Mouse (Mus musculus) lung, embryonic 15.5 days (tissue): ENCODE measurements at regions not wholly inside any gene's neighbourhood (a gene's known extent, or its start where the extent isn't known, plus 50 kb on each side); places are given as distances from the start of the nearest gene placed in this dataset.

Experiments used
- ATAC-seq: fragments of 200-750 bp; cut with Nextera tagmentation; 2 replicates; pipeline ENCODE4 v1.8.0; 2017; ENCODE audit warnings: moderate number of reproducible peaks, borderline replicate concordance; ENCODE audit not compliant: low FRiP score, low TSS enrichment; ENCODE audit errors: extremely low read depth
- H3K27ac ChIP-seq: fragments of 300-500 bp; sonication (generic); 2 replicates; pipeline ENCODE4 v1.5.1; 2015; ENCODE audit warnings: moderate library complexity, mild to moderate bottlenecking, inconsistent platforms
- H3K27me3 ChIP-seq: fragments of 300-500 bp; sonication (generic); 2 replicates; pipeline ENCODE4 v1.6.1; 2015; ENCODE audit warnings: inconsistent platforms
- H3K36me3 ChIP-seq: fragments of 300-500 bp; sonication (generic); 2 replicates; pipeline ENCODE4 v1.6.1; 2015; ENCODE audit warnings: inconsistent platforms
- H3K4me1 ChIP-seq: fragments of 300-500 bp; sonication (generic); 2 replicates; pipeline ENCODE4 v1.6.1; 2015; ENCODE audit warnings: inconsistent platforms
- H3K4me2 ChIP-seq: fragments of 300-500 bp; sonication (generic); 2 replicates; pipeline ENCODE4 v1.6.1; 2015; ENCODE audit warnings: inconsistent platforms, mild to moderate bottlenecking, moderate library complexity
- H3K4me3 ChIP-seq: fragments of 300-500 bp; sonication (generic); 2 replicates; pipeline ENCODE4 v1.5.1; 2015; ENCODE audit warnings: mild to moderate bottlenecking, inconsistent platforms
- H3K9ac ChIP-seq: fragments of 300-500 bp; sonication (generic); 2 replicates; pipeline ENCODE4 v1.6.1; 2015; ENCODE audit warnings: inconsistent platforms
- H3K9me3 ChIP-seq: fragments of 300-500 bp; sonication (generic); 2 replicates; pipeline ENCODE4 v1.6.1; 2016; ENCODE audit warnings: inconsistent platforms
- WGBS: fragments of 180-500 bp; shearing (Covaris S2); methylation state at CpG from one replicate; pipeline ENCODE4 v1.1.7; 2015; 5-methylcytosine and 5-hydroxymethylcytosine counted together

GRCm38 (mm10) chr6:147794351-147794750 is 252.7 kb upstream of the Far2 start:
- Histone ChIP-seq H3K9ac (no peak overlapping the region), H3K4me3 (no peak overlapping the region), H3K9me3 (no peaks in the 10 kb centered on the region), H3K4me1 (no peaks in the 10 kb centered on the region), H3K27me3 (no peaks in the 10 kb centered on the region), H3K27ac (no peak overlapping the region), H3K4me2 (no peak overlapping the region), H3K36me3 (no peaks in the 10 kb centered on the region)
- ATAC-seq = no peak
- 71% methylated on average over 4 of the region's 4 CpGs for WGBS

- no peak for ATAC-seq
These were observed 247.9 kb upstream of the Far2 start for GRCm38 (mm10) chr6:147799009-147799727.

DNA sequence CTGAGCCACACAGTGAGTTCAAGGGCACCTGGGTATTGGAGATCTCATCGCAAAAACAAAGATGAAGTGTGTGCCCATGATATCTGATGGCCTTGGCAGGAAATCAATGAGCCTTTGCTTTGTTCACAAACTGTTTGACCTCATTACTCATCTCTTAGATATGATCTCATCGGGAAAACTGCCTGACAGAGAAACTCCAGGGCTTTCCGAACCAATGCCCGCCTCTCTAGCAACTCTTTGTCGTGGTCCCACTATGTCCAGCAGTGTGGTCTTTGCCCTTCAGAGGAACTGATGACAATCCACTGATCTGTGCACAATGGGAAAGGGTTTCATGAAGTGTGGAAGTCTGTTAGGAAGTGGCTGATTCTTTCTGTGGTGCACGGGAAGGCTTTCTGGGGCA is 247.2 kb upstream of the Far2 start:
- 74% methylated on average over 6 of the region's 6 CpGs for WGBS
- no peaks in the 10 kb centered on the region for H3K27me3 ChIP-seq
- H3K36me3 ChIP-seq = no peaks in the 10 kb centered on the region
- H3K4me1 ChIP-seq = no peaks in the 10 kb centered on the region
- no peaks in the 10 kb centered on the region for H3K9me3 ChIP-seq
- no peak overlapping the region for H3K27ac ChIP-seq
- ATAC-seq = no peak
- H3K4me2 ChIP-seq = no peak overlapping the region
- no peak overlapping the region for H3K4me3 ChIP-seq
- H3K9ac ChIP-seq = no peak overlapping the region

More at GRCm38 (mm10) chr6:147799009-147799727, 247.9 kb upstream of the Far2 start:
- H3K27me3 ChIP-seq = no peaks in the 10 kb centered on the region
- H3K36me3 ChIP-seq = no peaks in the 10 kb centered on the region
- H3K27ac ChIP-seq = peak overlapping the region; percentile 55
- no peak overlapping the region for H3K4me2 ChIP-seq
- no peaks in the 10 kb centered on the region for H3K4me1 ChIP-seq
- no peaks in the 10 kb centered on the region for H3K9me3 ChIP-seq
- WGBS = 61% methylated on average over 9 of the region's 9 CpGs
- H3K9ac ChIP-seq = no peak overlapping the region
- H3K4me3 ChIP-seq = no peak overlapping the region

- no peaks in the 10 kb centered on the region for H3K4me1 ChIP-seq
- no peaks in the 10 kb centered on the region for H3K9me3 ChIP-seq
- H3K27me3 ChIP-seq = no peaks in the 10 kb centered on the region
- no peak overlapping the region for H3K4me2 ChIP-seq
- no peak overlapping the region for H3K27ac ChIP-seq
- ATAC-seq = no peak
- H3K4me3 ChIP-seq = no peak overlapping the region
- no peak overlapping the region for H3K9ac ChIP-seq
- H3K36me3 ChIP-seq = no peaks in the 10 kb centered on the region
- WGBS = 80% methylated on average over 5 of the region's 5 CpGs
These were observed 246.2 kb upstream of the Far2 start for GRCm38 (mm10) chr6:147800846-147801245.

DNA sequence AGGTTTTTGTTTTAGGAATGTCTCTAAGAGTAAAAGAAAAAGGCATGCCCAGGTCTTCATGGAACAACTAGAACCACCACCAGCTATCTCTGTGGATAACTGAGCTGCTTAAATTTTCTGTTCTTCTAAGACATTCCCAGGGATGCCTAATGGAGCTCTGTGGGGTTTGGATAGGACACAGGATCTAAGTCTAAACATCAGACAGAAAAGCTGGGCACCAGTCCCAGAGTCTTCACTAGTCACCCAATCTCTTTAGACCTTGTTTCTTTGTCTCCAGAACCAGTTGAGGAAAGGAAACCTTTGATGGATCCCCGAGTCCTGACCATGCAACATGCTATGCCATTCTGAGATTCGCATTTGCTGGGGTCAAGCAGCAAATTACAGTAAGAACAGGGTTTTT is 243.2 kb upstream of the Far2 start:
- no peaks in the 10 kb centered on the region for H3K36me3 ChIP-seq
- ATAC-seq = peak; percentile 42; the same call in 1 of the 2 replicates
- H3K27ac ChIP-seq = no peak overlapping the region
- H3K9me3 ChIP-seq = no peaks in the 10 kb centered on the region
- H3K4me2 ChIP-seq = no peak overlapping the region
- no peak overlapping the region for H3K9ac ChIP-seq
- no peak overlapping the region for H3K4me3 ChIP-seq
- H3K4me1 ChIP-seq = no peaks in the 10 kb centered on the region
- 64% methylated on average over 2 of the region's 2 CpGs for WGBS
- no peaks in the 10 kb centered on the region for H3K27me3 ChIP-seq

DNA sequence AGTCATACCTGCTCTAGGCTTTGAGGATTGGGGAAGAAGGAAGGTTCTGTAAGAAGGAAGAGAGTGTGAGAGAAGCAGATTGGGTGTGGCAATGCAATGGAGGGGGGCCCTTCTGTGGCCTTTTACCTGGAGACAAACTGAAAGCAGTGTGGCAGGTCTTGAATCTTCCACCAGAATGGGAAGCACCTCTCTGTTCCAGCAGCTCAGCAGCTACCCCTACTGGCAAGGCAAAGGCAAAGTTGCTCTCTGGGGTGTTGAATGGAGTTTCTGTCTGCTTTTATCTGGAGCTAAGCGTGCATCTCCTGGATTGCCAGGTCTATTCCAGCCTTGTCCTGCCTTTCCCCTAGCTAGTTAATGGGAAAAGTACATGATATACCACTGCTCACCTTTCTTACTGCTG is 236.3 kb upstream of the Far2 start:
- H3K9me3 ChIP-seq = no peaks in the 10 kb centered on the region
- H3K27ac ChIP-seq = no peak overlapping the region
- ATAC-seq = no peak
- H3K4me2 ChIP-seq = no peak overlapping the region
- H3K4me1 ChIP-seq = no peaks in the 10 kb centered on the region
- no peaks in the 10 kb centered on the region for H3K27me3 ChIP-seq
- no peak overlapping the region for H3K9ac ChIP-seq
- H3K4me3 ChIP-seq = no peak overlapping the region
- WGBS = 29% methylated on average over 1 of the region's 1 CpGs
- no peaks in the 10 kb centered on the region for H3K36me3 ChIP-seq

- H3K4me1 ChIP-seq = no peaks in the 10 kb centered on the region
- no peak overlapping the region for H3K4me2 ChIP-seq
- H3K9me3 ChIP-seq = no peaks in the 10 kb centered on the region
- H3K27me3 ChIP-seq = no peaks in the 10 kb centered on the region
- 77% methylated on average over 7 of the region's 7 CpGs for WGBS
- no peak overlapping the region for H3K27ac ChIP-seq
- no peaks in the 10 kb centered on the region for H3K36me3 ChIP-seq
- no peak overlapping the region for H3K9ac ChIP-seq
- no peak overlapping the region for H3K4me3 ChIP-seq
- no peak for ATAC-seq
These were observed 230.2 kb upstream of the Far2 start for GRCm38 (mm10) chr6:147816861-147817260.

DNA sequence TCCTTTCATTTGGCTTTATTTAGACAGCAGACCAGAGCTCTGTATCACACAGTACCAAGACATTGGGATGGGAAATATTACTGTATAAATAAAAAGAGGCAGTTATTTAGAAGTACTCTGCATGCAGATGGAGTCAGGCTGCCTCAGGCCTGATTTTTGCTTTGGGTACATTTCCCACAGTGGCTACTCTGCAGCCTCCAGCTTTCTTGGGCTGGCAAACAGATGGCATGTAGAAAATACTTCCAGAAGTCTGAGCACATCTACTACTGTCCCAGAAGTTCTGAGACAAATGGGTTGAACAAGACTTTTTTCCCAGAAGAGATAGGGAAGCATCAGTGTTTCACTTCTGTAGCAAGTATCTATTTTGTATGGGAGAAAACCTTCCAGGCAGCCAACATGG is 229.8 kb upstream of the Far2 start:
- H3K27me3 ChIP-seq = no peaks in the 10 kb centered on the region
- H3K27ac ChIP-seq = no peak overlapping the region
- H3K4me2 ChIP-seq = no peak overlapping the region
- peaks cover 4% of the 10 kb centered on the region; the same call in 1 of the 2 replicates for H3K4me1 ChIP-seq
- no peaks in the 10 kb centered on the region for H3K36me3 ChIP-seq
- H3K4me3 ChIP-seq = no peak overlapping the region
- ATAC-seq = no peak
- no peaks in the 10 kb centered on the region for H3K9me3 ChIP-seq
- no peak overlapping the region for H3K9ac ChIP-seq

DNA sequence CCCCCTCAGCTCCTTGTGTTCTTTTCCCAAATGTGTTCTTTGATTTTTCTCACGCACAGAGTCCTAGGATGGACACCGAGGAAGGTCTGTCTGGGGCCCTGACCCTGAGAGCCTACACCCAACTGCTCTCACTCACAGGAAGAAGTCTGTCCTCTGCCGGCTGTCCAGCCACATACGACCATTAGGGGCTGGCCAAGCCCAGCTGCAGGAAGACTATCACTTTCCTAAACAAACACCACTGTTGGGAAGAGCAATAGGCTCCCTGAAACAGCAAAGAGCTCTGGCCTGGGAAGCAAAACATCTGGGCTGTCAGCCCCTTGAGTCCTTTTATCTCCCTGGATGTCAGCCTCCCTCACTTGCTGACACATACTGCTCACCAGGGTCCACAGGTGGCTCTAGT is 224.8 kb upstream of the Far2 start:
- H3K9ac ChIP-seq = no peak overlapping the region
- no peak overlapping the region for H3K27ac ChIP-seq
- H3K9me3 ChIP-seq = no peaks in the 10 kb centered on the region
- no peak overlapping the region for H3K4me3 ChIP-seq
- no peaks in the 10 kb centered on the region for H3K27me3 ChIP-seq
- WGBS = 2% methylated on average over 4 of the region's 4 CpGs
- H3K4me2 ChIP-seq = no peak overlapping the region
- no peaks in the 10 kb centered on the region for H3K36me3 ChIP-seq
- peak; percentile 79; the same call in 1 of the 2 replicates for ATAC-seq
- peaks cover 5% of the 10 kb centered on the region; the same call in 1 of the 2 replicates for H3K4me1 ChIP-seq

GRCm38 (mm10) chr6:147832521-147832920 is 214.5 kb upstream of the Far2 start:
- no peak for ATAC-seq
- no peak overlapping the region for H3K4me3 ChIP-seq
- H3K27me3 ChIP-seq = no peaks in the 10 kb centered on the region
- H3K9me3 ChIP-seq = no peaks in the 10 kb centered on the region
- no peak overlapping the region for H3K9ac ChIP-seq
- no peaks in the 10 kb centered on the region for H3K36me3 ChIP-seq
- H3K27ac ChIP-seq = no peak overlapping the region
- 63% methylated on average over 3 of the region's 3 CpGs for WGBS
- H3K4me2 ChIP-seq = no peak overlapping the region
- H3K4me1 ChIP-seq = no peaks in the 10 kb centered on the region

GRCm38 (mm10) chr6:147833501-147833900 is 213.6 kb upstream of the Far2 start:
- no peaks in the 10 kb centered on the region for H3K4me1 ChIP-seq
- ATAC-seq = no peak
- H3K27ac ChIP-seq = no peak overlapping the region
- 65% methylated on average over 3 of the region's 3 CpGs for WGBS
- H3K4me2 ChIP-seq = no peak overlapping the region
- no peaks in the 10 kb centered on the region for H3K36me3 ChIP-seq
- H3K9ac ChIP-seq = no peak overlapping the region
- no peak overlapping the region for H3K4me3 ChIP-seq
- H3K9me3 ChIP-seq = no peaks in the 10 kb centered on the region
- H3K27me3 ChIP-seq = no peaks in the 10 kb centered on the region

GRCm38 (mm10) chr6:147838846-147839245 is 208.2 kb upstream of the Far2 start:
- ATAC-seq = no peak

DNA sequence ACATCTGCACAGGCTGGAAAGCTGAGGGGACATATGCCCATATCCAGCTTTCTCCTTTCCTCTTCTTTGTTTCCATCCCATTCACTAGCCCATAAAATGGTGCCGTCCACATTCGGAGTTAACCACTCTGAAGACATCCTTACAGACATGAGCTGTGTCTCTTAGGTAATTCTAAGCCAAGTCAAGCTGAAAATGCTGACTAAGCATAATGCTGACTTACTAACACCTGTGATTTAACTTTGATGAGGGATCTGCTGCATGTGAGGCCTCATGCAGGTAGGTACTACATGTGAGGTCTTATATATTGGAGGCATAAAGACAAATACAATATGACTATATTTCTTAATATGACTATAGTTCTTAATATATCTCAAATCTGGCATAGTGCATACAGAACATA is 197.1 kb upstream of the Far2 start:
- no peak for ATAC-seq
- Histone ChIP-seq H3K9ac (no peak overlapping the region), H3K9me3 (no peaks in the 10 kb centered on the region), H3K27me3 (no peaks in the 10 kb centered on the region), H3K36me3 (no peaks in the 10 kb centered on the region), H3K4me2 (no peak overlapping the region), H3K27ac (no peak overlapping the region), H3K4me3 (no peak overlapping the region), H3K4me1 (no peaks in the 10 kb centered on the region)
- WGBS = 93% methylated on average over 2 of the region's 2 CpGs

More at GRCm38 (mm10) chr6:147838846-147839245, 208.2 kb upstream of the Far2 start:
- Histone ChIP-seq H3K27ac (no peak overlapping the region), H3K9ac (no peak overlapping the region), H3K4me2 (no peak overlapping the region), H3K36me3 (no peaks in the 10 kb centered on the region), H3K4me3 (no peak overlapping the region), H3K4me1 (no peaks in the 10 kb centered on the region), H3K9me3 (no peaks in the 10 kb centered on the region), H3K27me3 (no peaks in the 10 kb centered on the region)
- WGBS = 80% methylated on average over 5 of the region's 5 CpGs
